Mouse (Mus musculus): Measurements from ENCODE around the gene Pde8b. TPM values are rescaled to one million over a fixed set of nuclear protein-coding genes. Genes with fewer than 3 reads are reported as not detected.
"Not testable (repeated sequence)": the region's sequence is repeated elsewhere in the genome, so short reads cannot be mapped to it uniquely, and the experiment has no call there.

Pde8b gene
- polyA plus RNA-seq, 1 experiment from 2014 or later = 0.55 TPM

GRCm38 (mm10) chr13:95212320-95212719 lies 37.8 kb downstream of the Pde8b start:
- Histone ChIP-seq H3K4me3 (replicated peaks) (no peak overlapping the region), H3K9me3 (replicated peaks) (no peaks in the 10 kb centered on the region), H3K9ac (no peak overlapping the region), H3K36me3 (replicated peaks) (no peaks in the 10 kb centered on the region), H3K4me2 (no peak overlapping the region), H3K4me1 (replicated peaks) (no peaks in the 10 kb centered on the region), H3K27ac (replicated peaks) (no peak overlapping the region), H3K27me3 (no peaks in the 10 kb centered on the region)
- ATAC-seq (ENCODE audit: insufficient read depth) = no peak
- WGBS (ENCODE audit: insufficient replicate concordance) = 42% methylated on average over 5 of the region's 5 CpGs

GRCm38 (mm10) chr13:95207301-95207700 lies 42.8 kb downstream of the Pde8b start:
- not testable (repeated sequence) for ATAC-seq (ENCODE audit: insufficient read depth); H3K36me3 ChIP-seq (replicated peaks)
- 67% methylated on average over 7 of the region's 7 CpGs for WGBS (ENCODE audit: insufficient replicate concordance)

GRCm38 (mm10) chr13:95202151-95202758 lies 47.9 kb downstream of the Pde8b start:
- H3K9ac ChIP-seq = no peak overlapping the region
- H3K36me3 ChIP-seq (replicated peaks) = no peaks in the 10 kb centered on the region
- no peak overlapping the region for H3K27ac ChIP-seq (replicated peaks)
- ATAC-seq (ENCODE audit: insufficient read depth) = no peak
- no peak overlapping the region for H3K4me3 ChIP-seq (replicated peaks)
- no peaks in the 10 kb centered on the region for H3K9me3 ChIP-seq (replicated peaks)
- H3K4me2 ChIP-seq = no peak overlapping the region
- WGBS (ENCODE audit: insufficient replicate concordance) = 55% methylated on average over 3 of the region's 3 CpGs
- H3K4me1 ChIP-seq (replicated peaks) = no peaks in the 10 kb centered on the region
- no peaks in the 10 kb centered on the region for H3K27me3 ChIP-seq

More at GRCm38 (mm10) chr13:95207301-95207700, 42.8 kb downstream of the Pde8b start:
- H3K27ac ChIP-seq (replicated peaks); H3K9me3 ChIP-seq (replicated peaks); H3K4me3 ChIP-seq (replicated peaks); H3K9ac ChIP-seq; H3K27me3 ChIP-seq; H3K4me2 ChIP-seq; H3K4me1 ChIP-seq (replicated peaks): not testable (repeated sequence)

DNA sequence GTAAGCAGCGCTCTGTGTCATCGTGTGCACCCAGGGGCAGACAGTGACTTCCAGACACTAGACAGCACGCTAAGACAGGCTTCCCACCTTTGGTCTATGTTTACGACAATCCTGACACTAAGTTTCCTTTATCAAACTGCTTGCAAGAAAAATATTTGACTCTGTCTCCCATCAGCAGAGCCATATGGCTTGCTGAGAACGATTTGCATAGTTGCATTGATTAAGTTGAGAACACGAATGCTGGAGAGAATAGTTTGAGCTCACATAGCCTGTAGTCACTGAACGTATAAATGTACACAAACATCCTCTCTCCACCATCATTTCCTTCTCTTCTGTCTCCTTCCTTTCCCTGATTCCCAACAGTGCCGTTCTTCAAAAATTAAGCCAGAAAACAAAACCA lies 49.3 kb downstream of the Pde8b start:
- Histone ChIP-seq H3K9ac (no peak overlapping the region), H3K27ac (replicated peaks) (no peak overlapping the region), H3K4me3 (replicated peaks) (no peak overlapping the region), H3K27me3 (no peaks in the 10 kb centered on the region), H3K4me1 (replicated peaks) (no peaks in the 10 kb centered on the region), H3K4me2 (no peak overlapping the region), H3K36me3 (replicated peaks) (no peaks in the 10 kb centered on the region), H3K9me3 (replicated peaks) (no peaks in the 10 kb centered on the region)
- 62% methylated on average over 8 of the region's 8 CpGs for WGBS (ENCODE audit: insufficient replicate concordance)
- ATAC-seq (ENCODE audit: insufficient read depth) = no peak

DNA sequence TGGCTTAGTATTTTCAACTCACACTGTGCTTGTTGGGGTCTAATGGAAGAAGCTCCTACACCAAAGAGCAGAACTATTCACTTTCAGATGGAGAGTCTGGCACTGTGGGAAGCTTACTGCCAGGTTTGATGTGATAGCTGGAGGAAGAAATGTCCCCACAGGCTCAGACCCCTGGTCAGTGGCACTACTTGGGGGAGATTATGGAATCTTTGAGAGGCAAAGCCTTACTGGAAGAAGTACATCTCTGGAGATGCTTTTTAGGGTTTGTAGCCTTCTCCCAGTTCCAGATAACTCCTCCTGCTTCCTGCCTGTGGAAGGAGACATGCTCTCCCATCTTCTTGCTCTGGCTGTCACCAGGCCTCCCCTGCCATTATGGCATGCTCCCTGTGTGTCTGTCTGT lies 50.1 kb downstream of the Pde8b start:
- ATAC-seq (ENCODE audit: insufficient read depth) = no peak
- Histone ChIP-seq H3K27me3 (no peaks in the 10 kb centered on the region), H3K4me1 (replicated peaks) (no peaks in the 10 kb centered on the region), H3K36me3 (replicated peaks) (no peaks in the 10 kb centered on the region), H3K9ac (no peak overlapping the region), H3K4me2 (no peak overlapping the region), H3K9me3 (replicated peaks) (no peaks in the 10 kb centered on the region), H3K4me3 (replicated peaks) (no peak overlapping the region), H3K27ac (replicated peaks) (no peak overlapping the region)

DNA sequence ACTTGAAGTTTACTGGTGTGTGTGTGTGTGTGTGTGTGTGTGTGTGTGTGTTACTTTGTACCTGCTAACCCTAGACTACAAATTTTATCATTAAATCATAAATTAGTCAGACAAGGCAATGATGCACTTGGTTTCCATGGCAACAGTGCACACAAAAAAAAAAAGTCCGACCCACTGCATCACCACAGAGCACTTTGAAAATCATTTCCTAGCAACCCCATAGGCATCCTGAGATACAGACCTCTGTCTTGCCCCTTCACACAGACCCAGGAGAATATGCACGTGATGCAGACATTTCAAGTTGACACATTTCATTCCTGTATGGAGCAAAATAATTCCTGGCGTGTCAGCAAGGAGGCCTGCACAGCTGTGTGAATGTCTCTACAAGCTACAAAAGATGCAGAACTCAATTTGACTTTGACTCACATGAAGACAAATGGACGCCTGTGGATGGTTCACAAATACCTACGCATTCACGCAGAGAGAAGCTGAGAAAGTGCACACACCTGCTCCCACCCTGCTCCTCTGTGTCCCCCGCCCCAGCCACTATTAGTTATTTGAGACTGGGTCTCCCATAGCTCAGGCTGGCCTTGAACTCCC lies 53.9 kb downstream of the Pde8b start:
- Histone ChIP-seq H3K4me2 (no peak overlapping the region), H3K9me3 (replicated peaks) (no peaks in the 10 kb centered on the region), H3K4me3 (replicated peaks) (no peak overlapping the region), H3K9ac (no peak overlapping the region), H3K4me1 (replicated peaks) (no peaks in the 10 kb centered on the region), H3K27ac (replicated peaks) (no peak overlapping the region), H3K27me3 (no peaks in the 10 kb centered on the region), H3K36me3 (replicated peaks) (no peaks in the 10 kb centered on the region)
- WGBS (ENCODE audit: insufficient replicate concordance) = 57% methylated on average over 7 of the region's 7 CpGs
- ATAC-seq (ENCODE audit: insufficient read depth) = no peak

GRCm38 (mm10) chr13:95191951-95192350 lies 58.2 kb downstream of the Pde8b start:
- Histone ChIP-seq H3K36me3 (replicated peaks) (no peaks in the 10 kb centered on the region), H3K4me3 (replicated peaks) (no peak overlapping the region), H3K27ac (replicated peaks) (no peak overlapping the region), H3K27me3 (no peaks in the 10 kb centered on the region), H3K9me3 (replicated peaks) (no peaks in the 10 kb centered on the region), H3K9ac (no peak overlapping the region), H3K4me1 (replicated peaks) (no peaks in the 10 kb centered on the region), H3K4me2 (no peak overlapping the region)
- no peak for ATAC-seq (ENCODE audit: insufficient read depth)
- 55% methylated on average over 5 of the region's 5 CpGs for WGBS (ENCODE audit: insufficient replicate concordance)

GRCm38 (mm10) chr13:95189111-95189510 lies 61.0 kb downstream of the Pde8b start:
- Histone ChIP-seq H3K4me2 (no peak overlapping the region), H3K9ac (no peak overlapping the region), H3K36me3 (replicated peaks) (no peaks in the 10 kb centered on the region), H3K27me3 (no peaks in the 10 kb centered on the region), H3K4me3 (replicated peaks) (no peak overlapping the region), H3K9me3 (replicated peaks) (no peaks in the 10 kb centered on the region), H3K4me1 (replicated peaks) (no peaks in the 10 kb centered on the region), H3K27ac (replicated peaks) (no peak overlapping the region)
- WGBS (ENCODE audit: insufficient replicate concordance) = 53% methylated on average over 2 of the region's 2 CpGs
- ATAC-seq (ENCODE audit: insufficient read depth) = no peak

DNA sequence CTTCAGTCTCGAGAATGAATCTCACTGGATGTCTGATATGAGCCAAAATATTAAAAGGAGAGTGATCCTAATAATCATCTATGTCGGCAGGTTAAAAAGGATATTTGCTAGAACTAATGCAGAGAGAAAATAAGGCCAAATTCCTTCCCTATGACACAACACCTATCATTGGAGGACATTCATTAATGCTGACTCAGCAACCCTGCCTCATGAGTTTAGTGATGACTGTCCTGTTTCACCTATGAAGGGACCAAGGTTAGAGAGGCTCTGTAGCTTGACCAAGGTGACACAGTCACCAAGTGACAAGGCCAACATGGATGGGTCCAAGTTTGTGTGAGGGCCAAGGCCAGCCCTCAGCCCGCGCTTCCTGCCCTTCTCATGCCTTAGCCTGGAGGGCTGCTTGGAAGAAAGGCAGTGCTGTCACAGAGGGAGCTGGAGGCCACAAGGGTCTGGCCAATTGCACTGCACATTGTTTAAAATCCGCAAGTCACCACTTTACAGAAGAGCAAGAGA lies 62.9 kb downstream of the Pde8b start:
- Histone ChIP-seq H3K4me1 (replicated peaks) (no peaks in the 10 kb centered on the region), H3K36me3 (replicated peaks) (no peaks in the 10 kb centered on the region), H3K4me2 (no peak overlapping the region), H3K9me3 (replicated peaks) (no peaks in the 10 kb centered on the region), H3K9ac (no peak overlapping the region), H3K27me3 (no peaks in the 10 kb centered on the region), H3K4me3 (replicated peaks) (no peak overlapping the region), H3K27ac (replicated peaks) (no peak overlapping the region)
- ATAC-seq (ENCODE audit: insufficient read depth) = no peak
- 70% methylated on average over 5 of the region's 5 CpGs for WGBS (ENCODE audit: insufficient replicate concordance)

DNA sequence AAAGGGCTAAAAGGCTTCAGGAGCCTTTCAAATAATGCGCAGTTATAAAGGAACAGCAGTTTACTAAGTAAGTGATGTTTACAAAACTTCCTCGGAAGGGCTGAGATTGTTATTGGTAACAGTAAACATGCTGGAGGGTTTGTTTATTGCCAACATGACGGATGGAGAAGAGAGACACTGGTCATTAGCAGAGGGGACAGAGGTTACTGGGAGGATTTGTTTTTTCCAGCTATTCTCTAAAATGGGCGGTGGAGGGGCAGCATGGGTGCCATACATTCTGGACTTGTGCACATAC lies 63.4 kb downstream of the Pde8b start:
- Histone ChIP-seq H3K4me2 (no peak overlapping the region), H3K27me3 (no peaks in the 10 kb centered on the region), H3K9me3 (replicated peaks) (no peaks in the 10 kb centered on the region), H3K4me3 (replicated peaks) (no peak overlapping the region), H3K4me1 (replicated peaks) (no peaks in the 10 kb centered on the region), H3K9ac (no peak overlapping the region), H3K36me3 (replicated peaks) (no peaks in the 10 kb centered on the region), H3K27ac (replicated peaks) (no peak overlapping the region)
- no peak for ATAC-seq (ENCODE audit: insufficient read depth)
- WGBS (ENCODE audit: insufficient replicate concordance) = 60% methylated on average over 4 of the region's 4 CpGs

GRCm38 (mm10) chr13:95185891-95186740 lies 64.0 kb downstream of the Pde8b start:
- Histone ChIP-seq H3K4me2 (no peak overlapping the region), H3K9me3 (replicated peaks) (no peaks in the 10 kb centered on the region), H3K27ac (replicated peaks) (no peak overlapping the region), H3K4me1 (replicated peaks) (no peaks in the 10 kb centered on the region), H3K4me3 (replicated peaks) (no peak overlapping the region), H3K36me3 (replicated peaks) (no peaks in the 10 kb centered on the region), H3K9ac (no peak overlapping the region), H3K27me3 (no peaks in the 10 kb centered on the region)
- WGBS (ENCODE audit: insufficient replicate concordance) = 36% methylated on average over 10 of the region's 10 CpGs
- no peak for ATAC-seq (ENCODE audit: insufficient read depth)
